Mouse (Mus musculus) forebrain, postnatal 0 days (tissue): Measurements from ENCODE around the gene Nfatc2. TPM values are rescaled to one million over a fixed set of nuclear protein-coding genes. Genes with fewer than 3 reads are reported as not detected.

ENCODE experiments used
- ATAC-seq: fragments of 200-750 bp; cut with Nextera tagmentation; 2 replicates; pipeline ENCODE4 v1.8.0; 2017; ENCODE audit warnings: mild to moderate bottlenecking, moderate library complexity
- DNase-seq: peaks from one replicate; pipeline ENCODE4 v3.0.0-alpha.2; 2015
- H3K27ac ChIP-seq: fragments of 300-500 bp; sonication (generic); 2 replicates; pipeline ENCODE4 v1.5.1; 2014; ENCODE audit warnings: low read depth, mild to moderate bottlenecking, antibody characterized with exemption, low read length, moderate library complexity, mixed read lengths
- H3K27me3 ChIP-seq: fragments of 300-500 bp; sonication (generic); 2 replicates; pipeline ENCODE4 v1.6.1; 2014; ENCODE audit warnings: mild to moderate bottlenecking, low read length, mixed read lengths; ENCODE audit not compliant: insufficient read depth
- H3K36me3 ChIP-seq: fragments of 300-500 bp; sonication (generic); 2 replicates; pipeline ENCODE4 v1.6.1; 2014; ENCODE audit warnings: mild to moderate bottlenecking, moderate library complexity; ENCODE audit not compliant: insufficient read depth
- H3K4me1 ChIP-seq: fragments of 300-500 bp; sonication (generic); 2 replicates; pipeline ENCODE4 v1.6.1; 2014; ENCODE audit warnings: antibody characterized with exemption; ENCODE audit not compliant: insufficient read depth
- H3K4me2 ChIP-seq: fragments of 300-500 bp; sonication (generic); 2 replicates; pipeline ENCODE4 v1.6.1; 2014; ENCODE audit warnings: low read depth, mild to moderate bottlenecking, moderate library complexity
- H3K4me3 ChIP-seq: fragments of 300-500 bp; sonication (generic); 2 replicates; pipeline ENCODE4 v1.5.1; 2014; ENCODE audit warnings: low read depth, low read length, mixed read lengths
- H3K9ac ChIP-seq: fragments of 300-500 bp; sonication (generic); 2 replicates; pipeline ENCODE4 v1.6.1; 2014; ENCODE audit warnings: mild to moderate bottlenecking
- H3K9me3 ChIP-seq: fragments of 300-500 bp; sonication (generic); 2 replicates; pipeline ENCODE4 v1.6.1; 2016; ENCODE audit warnings: low read length
- CTCF ChIP-seq: sonication (generic); IDR thresholded peaks from 2 replicates; pipeline ENCODE4 v1.5.1; 2016; ENCODE audit warnings: antibody characterized with exemption, control low read depth, low read depth
- WGBS: fragments of 180-500 bp; shearing (Covaris S2); extraction: QIAGEN DNeasy Blood & Tissue Kit; methylation state at CpG from one replicate; pipeline ENCODE4 v1.1.7; 2014; 5-methylcytosine and 5-hydroxymethylcytosine counted together
- polyA plus RNA-seq: library from polyadenylated mRNA; unstranded; fragments of >200 nt; fragmentation: Nextera tagmentation; extraction: Ambion mirVana; gene quantifications from 2 replicates; pipeline ENCODE4 v1.2.1, GENCODE M21; 2015
- total RNA-seq: library from RNA; depleted of rRNA; stranded (reverse); fragments of >200 nt; gene quantifications from 2 replicates; pipeline ENCODE4 v1.2.3, GENCODE M21; 2014

Nfatc2 gene
- total and polyA plus RNA-seq, 2 experiments from 2014 or later: 3.1 to 3.2 TPM

- H3K4me2 ChIP-seq: no peak overlapping the region
- DNase-seq: no peak
- H3K27ac ChIP-seq: no peak overlapping the region
- no peaks in the 10 kb centered on the region for H3K27me3 ChIP-seq
- 72% methylated on average over 14 of the region's 14 CpGs for WGBS
- no peaks in the 10 kb centered on the region for H3K9me3 ChIP-seq
- TF ChIP-seq CTCF: no peak
- H3K4me1 ChIP-seq: no peaks in the 10 kb centered on the region
- no peak overlapping the region for H3K4me3 ChIP-seq
- H3K36me3 ChIP-seq: peaks cover 46% of the 10 kb centered on the region
- H3K9ac ChIP-seq: no peak overlapping the region
- ATAC-seq: no peak
These were observed 31.9 kb upstream of the Nfatc2 start for GRCm38 (mm10) chr2:168633301-168633816.

- 77% methylated on average over 6 of the region's 6 CpGs for WGBS
- DNase-seq: no peak
- no peak overlapping the region for H3K4me2 ChIP-seq
- H3K9ac ChIP-seq: no peak overlapping the region
- H3K27ac ChIP-seq: no peak overlapping the region
- no peaks in the 10 kb centered on the region; the same call in 1 of the 2 replicates for H3K27me3 ChIP-seq
- no peaks in the 10 kb centered on the region for H3K9me3 ChIP-seq
- peaks cover 37% of the 10 kb centered on the region for H3K36me3 ChIP-seq
- no peak for ATAC-seq
- H3K4me3 ChIP-seq: no peak overlapping the region
- TF ChIP-seq CTCF: no peak
- H3K4me1 ChIP-seq: no peaks in the 10 kb centered on the region
These were observed 31.1 kb upstream of the Nfatc2 start for GRCm38 (mm10) chr2:168632543-168632942.

- ATAC-seq (peak; percentile 71), DNase-seq (peak; percentile 84)
- no peaks in the 10 kb centered on the region; the same call in 1 of the 2 replicates for H3K4me1 ChIP-seq
- no peak overlapping the region for H3K27ac ChIP-seq
- H3K9me3 ChIP-seq: no peaks in the 10 kb centered on the region
- H3K27me3 ChIP-seq: no peaks in the 10 kb centered on the region; the same call in 1 of the 2 replicates
- TF ChIP-seq CTCF: peak; percentile 96
- H3K4me3 ChIP-seq: no peak overlapping the region
- H3K36me3 ChIP-seq: peaks cover 7% of the 10 kb centered on the region
- H3K9ac ChIP-seq: no peak overlapping the region
- H3K4me2 ChIP-seq: no peak overlapping the region
- 28% methylated on average over 8 of the region's 8 CpGs for WGBS
These were observed 27.3 kb upstream of the Nfatc2 start for GRCm38 (mm10) chr2:168628787-168629186.

GRCm38 (mm10) chr2:168627829-168628770 lies 26.6 kb upstream of the Nfatc2 start:
- 62% methylated on average over 20 of the region's 20 CpGs for WGBS
- H3K27ac ChIP-seq: no peak overlapping the region
- ATAC-seq: no peak
- no peak overlapping the region for H3K4me2 ChIP-seq
- H3K27me3 ChIP-seq: no peaks in the 10 kb centered on the region; the same call in 1 of the 2 replicates
- no peaks in the 10 kb centered on the region for H3K9me3 ChIP-seq
- no peak overlapping the region for H3K4me3 ChIP-seq
- H3K9ac ChIP-seq: no peak overlapping the region
- no peaks in the 10 kb centered on the region; the same call in 1 of the 2 replicates for H3K4me1 ChIP-seq
- DNase-seq: no peak
- no peak for TF ChIP-seq CTCF
- peaks cover 4% of the 10 kb centered on the region; the same call in 1 of the 2 replicates for H3K36me3 ChIP-seq

GRCm38 (mm10) chr2:168626385-168626784 lies 24.9 kb upstream of the Nfatc2 start:
- Histone ChIP-seq H3K4me2 (no peak overlapping the region), H3K4me3 (no peak overlapping the region), H3K36me3 (no peaks in the 10 kb centered on the region), H3K9me3 (no peaks in the 10 kb centered on the region), H3K27ac (peak overlapping the region; percentile 60), H3K4me1 (no peaks in the 10 kb centered on the region; the same call in 1 of the 2 replicates), H3K9ac (0 out of 2 replicates have a peak overlapping the region, but pooled peaks have one; percentile 6), H3K27me3 (no peaks in the 10 kb centered on the region; the same call in 1 of the 2 replicates)
- peak; percentile 59 for DNase-seq
- peak; percentile 85 for ATAC-seq
- TF ChIP-seq CTCF: no peak
- 16% methylated on average over 9 of the region's 9 CpGs for WGBS

- ATAC-seq (no peak), DNase-seq (no peak)
- Histone ChIP-seq H3K4me3 (no peak overlapping the region), H3K9ac (no peak overlapping the region), H3K27ac (no peak overlapping the region), H3K4me2 (no peak overlapping the region), H3K9me3 (no peaks in the 10 kb centered on the region), H3K27me3 (no peaks in the 10 kb centered on the region; the same call in 1 of the 2 replicates), H3K36me3 (no peaks in the 10 kb centered on the region), H3K4me1 (no peaks in the 10 kb centered on the region; the same call in 1 of the 2 replicates)
- no peak for TF ChIP-seq CTCF
- 65% methylated on average over 4 of the region's 4 CpGs for WGBS
These were observed 23.6 kb upstream of the Nfatc2 start for GRCm38 (mm10) chr2:168625091-168625490.
